Mouse (Mus musculus) kidney, adult 8-10 months (tissue): ENCODE data around the gene Cnr2.

Experiments
- DNase-seq, 2 experiments: peaks; one replicate each; pipeline ENCODE4 v3.0.0; 2022

Cnr2 gene

GRCm38 (mm10) chr4:135895071-135895571, at the start of gene Cnr2:
TSS of gene Cnr2 (plus strand) at chr4:135895394.
- no peak for DNase-seq

GRCm38 (mm10) chr4:135847581-135847980, 47.6 kb upstream of the Cnr2 start:
- DNase-seq, result no peak

GRCm38 (mm10) chr4:135850411-135851095, 44.6 kb upstream of the Cnr2 start:
- DNase-seq, result no peak

- no peak for DNase-seq
Observed at GRCm38 (mm10) chr4:135851942-135852341, 43.3 kb upstream of the Cnr2 start.

- DNase-seq, result no peak
Observed at GRCm38 (mm10) chr4:135853987-135854546, 41.1 kb upstream of the Cnr2 start.

- DNase-seq, result no peak
Observed at GRCm38 (mm10) chr4:135854630-135855029, 40.6 kb upstream of the Cnr2 start.

GRCm38 (mm10) chr4:135855080-135855479, 40.1 kb upstream of the Cnr2 start:
- no peak for DNase-seq

- peak; percentile 94 for DNase-seq
Observed at GRCm38 (mm10) chr4:135855536-135856222, 39.5 kb upstream of the Cnr2 start, which contains the start of gene Srsf10. TSS of gene Srsf10 (plus strand) at chr4:135855747.

GRCm38 (mm10) chr4:135856223-135857091, 38.7 kb upstream of the Cnr2 start:
- DNase-seq, result peak; percentile 56 to 61

GRCm38 (mm10) chr4:135857597-135858186, 37.5 kb upstream of the Cnr2 start:
- no peak for DNase-seq

GRCm38 (mm10) chr4:135868996-135869395, 26.2 kb upstream of the Cnr2 start:
- no peak for DNase-seq

- DNase-seq, result no peak
Observed at GRCm38 (mm10) chr4:135870227-135871023, 24.8 kb upstream of the Cnr2 start.

GRCm38 (mm10) chr4:135872015-135872414, 23.2 kb upstream of the Cnr2 start:
- no peak for DNase-seq

- no peak for DNase-seq
Observed at GRCm38 (mm10) chr4:135872589-135873391, 22.4 kb upstream of the Cnr2 start.

- peak; percentile 90 to 91 for DNase-seq
Observed at GRCm38 (mm10) chr4:135873526-135874202, 21.5 kb upstream of the Cnr2 start, which contains the start of gene Pnrc2. TSS of gene Pnrc2 (minus strand) at chr4:135873850.

GRCm38 (mm10) chr4:135874564-135875535, 20.3 kb upstream of the Cnr2 start:
- no peak for DNase-seq

GRCm38 (mm10) chr4:135875546-135875945, 19.6 kb upstream of the Cnr2 start:
- no peak for DNase-seq

GRCm38 (mm10) chr4:135875991-135876582, 19.1 kb upstream of the Cnr2 start:
- DNase-seq, result peak; percentile 55 to 66
